Mouse (Mus musculus): ENCODE results near the gene Nectin2.

GRCm38 (mm10) chr7:19750217-19751069, at the start of gene Nectin2:
- peak; percentile 67 for TF ChIP-seq CTCF (IDR thresholded peaks at IDR 0.05; ENCODE audit: low read depth, low read length)
- no peak for TF ChIP-seq POLR2A (IDR thresholded peaks at IDR 0.05; ENCODE audit: borderline replicate concordance, low read depth, low read length)
